Mouse (Mus musculus) inflammation-experienced regulatory T-cells, adult 6 months (primary cell): ENCODE measurements around the gene Trmt112. TPM values are rescaled to one million over a fixed set of nuclear protein-coding genes. Genes with fewer than 3 reads are reported as not detected.
"Not testable (repeated sequence)": the region's sequence is repeated elsewhere in the genome, so short reads cannot be mapped to it uniquely, and the experiment has no call there.

Experiments
- ATAC-seq: one replicate; pipeline ENCODE4 v1.8.0; 2017
- polyA plus RNA-seq, 3 experiments: library from polyadenylated mRNA; unstranded; fragments of 100-300 nt; shearing (Covaris generic); gene quantifications; one replicate each; pipeline ENCODE4 v1.2.1; 2017

Gene Trmt112
- polyA plus RNA-seq, 3 experiments from 2014 or later: 143 to 219 (median 200) TPM

- ATAC-seq: not testable (repeated sequence)
Observed at GRCm38 (mm10) chr19:6910306-6910705, 808 bp downstream of the Trmt112 start.

GRCm38 (mm10) chr19:6911101-6912074, 1.9 kb downstream of the Trmt112 start:
- no peak for ATAC-seq

GRCm38 (mm10) chr19:6912205-6912970, 2.9 kb downstream of the Trmt112 start:
- ATAC-seq: no peak

- no peak for ATAC-seq
Observed at GRCm38 (mm10) chr19:6913036-6913435, 3.5 kb downstream of the Trmt112 start.

- no peak for ATAC-seq
Observed at GRCm38 (mm10) chr19:6913991-6914390, 4.5 kb downstream of the Trmt112 start.

- ATAC-seq: no peak
Observed at GRCm38 (mm10) chr19:6914540-6914939, 5.0 kb downstream of the Trmt112 start.

GRCm38 (mm10) chr19:6915276-6915675, 5.8 kb downstream of the Trmt112 start:
- no peak for ATAC-seq

GRCm38 (mm10) chr19:6916496-6916895, 7.0 kb downstream of the Trmt112 start:
- no peak for ATAC-seq

- no peak for ATAC-seq
Observed at GRCm38 (mm10) chr19:6918321-6918720, 8.8 kb downstream of the Trmt112 start.

- ATAC-seq: no peak
Observed at GRCm38 (mm10) chr19:6919431-6919830, 9.9 kb downstream of the Trmt112 start.

GRCm38 (mm10) chr19:6919876-6920740, 10.6 kb downstream of the Trmt112 start:
- ATAC-seq: no peak

GRCm38 (mm10) chr19:6920741-6921636, 11.5 kb downstream of the Trmt112 start:
- no peak for ATAC-seq

GRCm38 (mm10) chr19:6921647-6922567, 12.4 kb downstream of the Trmt112 start, which contains the start of gene Esrra:
Esrra (minus strand) TSS chr19:6921813.
- peak; percentile 94 for ATAC-seq

- ATAC-seq: no peak
Observed at GRCm38 (mm10) chr19:6922901-6923735, 13.6 kb downstream of the Trmt112 start.

- no peak for ATAC-seq
Observed at GRCm38 (mm10) chr19:6924461-6925306, 15.2 kb downstream of the Trmt112 start.

GRCm38 (mm10) chr19:6925307-6925573, 15.7 kb downstream of the Trmt112 start, which contains the start of gene Catsperz:
Catsperz (minus strand) TSS chr19:6925380.
- no peak for ATAC-seq

GRCm38 (mm10) chr19:6925611-6926329, 16.3 kb downstream of the Trmt112 start:
- no peak for ATAC-seq
